Mouse (Mus musculus): ENCODE data around the gene Gatd1. TPM values are rescaled to one million over a fixed set of nuclear protein-coding genes. Genes with fewer than 3 reads are reported as not detected.

The Gatd1 gene
- polyA plus RNA-seq, 1 experiment from 2014 or later, result 21.1 TPM

- H3K27me3 ChIP-seq (replicated peaks), result no peaks in the 10 kb centered on the region
- H3K4me2 ChIP-seq, result no peak overlapping the region
- no peaks in the 10 kb centered on the region for H3K9me3 ChIP-seq (replicated peaks)
- no peak overlapping the region for H3K27ac ChIP-seq
- H3K4me3 ChIP-seq, result no peak overlapping the region
- H3K4me1 ChIP-seq, result peaks cover 78% of the 10 kb centered on the region
- H3K36me3 ChIP-seq, result peaks cover 52% of the 10 kb centered on the region
- no peak for ATAC-seq
- WGBS (ENCODE audit: insufficient replicate concordance), result 93% methylated on average over 11 of the region's 11 CpGs
- no peak overlapping the region for H3K9ac ChIP-seq
Observed at GRCm38 (mm10) chr7:141439811-141440210, 25.9 kb upstream of the Gatd1 start.

GRCm38 (mm10) chr7:141439140-141439679 lies 25.3 kb upstream of the Gatd1 start:
- Histone ChIP-seq H3K9ac (no peak overlapping the region), H3K4me2 (no peak overlapping the region), H3K36me3 (peaks cover 52% of the 10 kb centered on the region), H3K9me3 (replicated peaks) (no peaks in the 10 kb centered on the region), H3K4me1 (peaks cover 78% of the 10 kb centered on the region), H3K4me3 (no peak overlapping the region), H3K27ac (no peak overlapping the region), H3K27me3 (replicated peaks) (no peaks in the 10 kb centered on the region)
- 90% methylated on average over 10 of the region's 10 CpGs for WGBS (ENCODE audit: insufficient replicate concordance)
- no peak for ATAC-seq

DNA sequence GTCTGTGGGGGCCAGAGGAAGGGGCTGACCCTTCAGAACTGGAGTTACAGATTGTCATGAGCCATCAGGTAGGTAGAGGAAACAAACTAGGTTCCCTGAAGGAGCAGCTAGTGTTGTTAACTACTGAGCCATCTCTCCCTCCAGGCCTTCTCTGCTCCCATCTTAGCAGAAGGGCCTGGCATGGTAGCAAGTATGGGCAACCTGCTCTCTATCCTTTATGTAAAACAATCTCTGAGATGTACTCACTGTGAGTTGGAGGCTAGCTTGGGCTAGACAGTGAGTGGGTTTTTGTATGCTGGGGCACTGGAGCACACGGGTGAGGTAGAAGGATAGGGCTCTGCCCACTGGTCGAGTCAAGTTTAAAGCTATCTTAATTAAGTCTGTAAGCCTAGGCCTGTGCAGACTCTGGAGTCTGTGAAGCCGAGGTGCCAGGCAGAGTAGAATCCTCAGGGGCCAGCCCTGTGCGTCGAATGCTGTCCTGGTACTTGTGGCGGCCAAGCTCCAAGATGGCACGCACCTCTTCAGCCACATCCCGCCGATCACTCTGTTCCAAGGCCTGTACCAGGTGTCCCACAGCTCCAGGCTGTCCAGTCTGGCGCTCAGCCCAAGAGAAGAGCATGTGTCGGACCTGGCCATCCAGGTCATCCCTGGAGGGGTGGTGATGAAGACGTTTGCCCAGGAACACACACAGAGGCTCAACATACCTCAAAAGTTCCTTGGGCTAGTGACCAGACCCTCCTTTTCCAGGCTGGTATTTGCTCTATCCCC lies 24.4 kb upstream of the Gatd1 start:
- no peaks in the 10 kb centered on the region for H3K27me3 ChIP-seq (replicated peaks)
- H3K36me3 ChIP-seq, result peaks cover 60% of the 10 kb centered on the region
- no peak overlapping the region for H3K9ac ChIP-seq
- no peak overlapping the region for H3K4me2 ChIP-seq
- H3K27ac ChIP-seq, result peak overlapping the region; percentile 15
- 89% methylated on average over 12 of the region's 12 CpGs for WGBS (ENCODE audit: insufficient replicate concordance)
- peaks cover 81% of the 10 kb centered on the region for H3K4me1 ChIP-seq
- 0 out of 2 replicates have a peak overlapping the region, but pooled peaks have one; percentile 65 for H3K4me3 ChIP-seq
- no peak for ATAC-seq
- no peaks in the 10 kb centered on the region for H3K9me3 ChIP-seq (replicated peaks)

DNA sequence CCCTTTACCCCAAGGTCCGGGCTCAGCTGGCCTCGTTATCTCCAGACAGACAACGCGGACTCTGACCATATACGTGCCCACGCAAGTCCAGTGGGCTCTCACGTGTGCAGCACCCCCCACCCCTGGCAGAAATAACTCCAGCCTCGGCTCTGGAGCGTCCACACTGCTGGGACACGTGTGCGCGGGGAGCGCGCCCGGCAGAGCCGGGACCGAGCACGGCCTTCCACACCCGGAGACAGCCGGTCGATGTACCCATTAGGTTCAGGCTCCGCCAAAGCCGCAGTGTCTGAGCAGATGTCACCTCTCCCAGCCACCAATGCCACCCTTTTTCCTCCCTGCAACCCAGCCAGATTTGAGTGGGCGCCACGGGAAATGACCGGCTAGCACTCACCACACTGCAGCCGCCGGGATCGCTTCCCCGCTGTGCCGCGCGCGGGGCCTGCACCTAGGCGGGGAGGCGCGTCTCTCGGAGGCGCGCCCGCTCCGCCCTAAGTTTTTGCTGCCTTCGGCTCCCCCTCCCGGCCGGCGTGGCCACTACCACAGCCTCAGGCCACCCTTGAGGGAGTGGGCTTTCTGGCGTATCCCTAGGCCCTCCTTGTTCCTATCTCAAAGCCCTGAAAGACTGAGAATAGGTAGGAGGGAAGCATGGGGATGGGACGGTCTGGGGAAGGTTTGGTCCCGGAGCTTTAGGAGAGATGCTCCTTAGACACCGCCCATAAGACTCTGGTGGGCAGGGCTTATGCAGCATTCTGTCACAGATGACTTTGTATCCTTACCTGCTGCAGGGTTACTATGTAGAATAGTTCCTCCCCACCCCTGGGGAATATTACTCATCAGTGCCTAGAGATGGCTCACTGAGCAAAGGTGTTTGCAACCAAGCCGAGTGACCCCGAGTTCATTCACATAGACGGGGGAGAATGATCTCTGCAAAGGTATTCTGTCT lies 23.5 kb upstream of the Gatd1 start, which contains the start of gene Slc25a22:
TSS of gene Slc25a22 (minus strand) at position 715 of the 943 bp plus-strand sequence.
- Histone ChIP-seq H3K27me3 (replicated peaks) (no peaks in the 10 kb centered on the region), H3K36me3 (peaks cover 64% of the 10 kb centered on the region), H3K4me3 (peak within 1 kb of the TSS; percentile 65), H3K9me3 (replicated peaks) (no peaks in the 10 kb centered on the region), H3K4me2 (peak within 1 kb of the TSS; percentile 96), H3K27ac (peak within 1 kb of the TSS; percentile 71), H3K4me1 (peaks cover 77% of the 10 kb centered on the region), H3K9ac (peak within 1 kb of the TSS; percentile 74)
- WGBS (ENCODE audit: insufficient replicate concordance), result 7% methylated on average over 53 of the region's 53 CpGs
- ATAC-seq, result peak; percentile 74

DNA sequence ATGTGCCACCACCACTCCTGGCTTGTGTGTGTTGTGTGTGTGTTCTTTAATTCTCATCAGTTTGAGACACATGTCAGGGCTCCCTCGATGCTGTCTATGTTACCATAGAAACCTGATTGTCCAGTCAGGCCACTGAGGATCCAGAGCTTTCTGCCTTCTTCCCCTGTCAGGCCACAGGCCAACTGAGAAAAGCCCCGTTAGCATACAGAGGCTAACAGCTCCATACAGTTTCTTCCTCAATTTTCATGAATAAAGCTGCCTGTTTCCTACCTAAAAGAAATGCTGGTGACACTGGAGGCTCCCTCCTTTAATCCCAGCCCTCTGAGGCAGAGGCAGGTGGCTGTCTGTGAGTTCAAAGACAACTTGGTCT lies 22.6 kb upstream of the Gatd1 start:
- Histone ChIP-seq H3K36me3 (peaks cover 64% of the 10 kb centered on the region), H3K9ac (peak overlapping the region; percentile 74), H3K4me1 (peaks cover 70% of the 10 kb centered on the region), H3K9me3 (replicated peaks) (no peaks in the 10 kb centered on the region), H3K27me3 (replicated peaks) (no peaks in the 10 kb centered on the region), H3K4me3 (peak overlapping the region; percentile 65), H3K27ac (peak overlapping the region; percentile 71), H3K4me2 (peak overlapping the region; percentile 96)
- 29% methylated on average over 2 of the region's 2 CpGs for WGBS (ENCODE audit: insufficient replicate concordance)
- ATAC-seq, result no peak

DNA sequence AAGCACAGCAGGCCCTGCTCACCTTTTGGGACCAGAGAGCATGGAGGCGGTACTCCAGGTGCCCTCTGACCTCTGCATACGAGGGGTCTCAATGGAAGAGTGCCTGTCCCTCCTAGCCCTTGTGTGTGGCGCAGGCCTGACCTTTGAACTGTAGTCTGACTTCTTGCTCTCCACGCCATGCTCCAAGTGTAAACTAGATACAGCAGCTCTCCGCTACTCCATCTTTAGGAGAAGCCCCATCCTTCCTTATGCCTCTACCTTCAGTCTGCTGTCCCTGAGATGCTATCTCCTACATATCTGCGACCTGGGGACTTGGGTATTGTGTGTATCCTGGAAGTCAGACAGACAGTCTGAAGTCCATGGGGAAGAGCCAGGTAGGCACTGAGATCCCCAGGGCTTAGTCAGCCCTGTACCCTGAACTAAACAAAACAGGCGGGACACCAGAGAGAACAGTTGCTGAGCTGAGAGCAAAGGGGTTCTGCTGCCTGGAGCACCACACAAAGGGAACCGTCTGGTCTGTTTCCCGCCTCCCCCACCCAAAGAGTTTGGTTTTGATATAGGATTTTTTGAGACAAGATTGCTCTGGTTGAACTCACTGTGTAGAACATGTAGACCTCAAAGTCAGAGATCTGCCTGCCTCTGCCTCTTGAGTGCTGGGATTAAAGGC lies 22.1 kb upstream of the Gatd1 start:
- Histone ChIP-seq H3K4me3 (peak overlapping the region; percentile 65), H3K36me3 (peaks cover 64% of the 10 kb centered on the region), H3K9me3 (replicated peaks) (no peaks in the 10 kb centered on the region), H3K27me3 (replicated peaks) (no peaks in the 10 kb centered on the region), H3K4me1 (peaks cover 65% of the 10 kb centered on the region), H3K27ac (peak overlapping the region; percentile 71), H3K4me2 (peak overlapping the region; percentile 96), H3K9ac (no peak overlapping the region; the same call in 1 of the 2 replicates)
- WGBS (ENCODE audit: insufficient replicate concordance), result 72% methylated on average over 9 of the region's 9 CpGs
- ATAC-seq, result no peak

- WGBS (ENCODE audit: insufficient replicate concordance), result 5% methylated on average over 17 of the region's 17 CpGs
- Histone ChIP-seq H3K4me2 (peak overlapping the region; percentile 96), H3K36me3 (peaks cover 64% of the 10 kb centered on the region), H3K27ac (peak overlapping the region; percentile 71), H3K9me3 (replicated peaks) (no peaks in the 10 kb centered on the region), H3K4me3 (peak overlapping the region; percentile 56), H3K4me1 (peaks cover 58% of the 10 kb centered on the region), H3K27me3 (replicated peaks) (no peaks in the 10 kb centered on the region), H3K9ac (peak overlapping the region; percentile 64)
- ATAC-seq, result peak; percentile 74
Observed at GRCm38 (mm10) chr7:141435129-141435855, 21.4 kb upstream of the Gatd1 start.

GRCm38 (mm10) chr7:141434464-141434863 lies 20.5 kb upstream of the Gatd1 start:
- 46% methylated on average over 8 of the region's 8 CpGs for WGBS (ENCODE audit: insufficient replicate concordance)
- Histone ChIP-seq H3K27ac (0 out of 2 replicates have a peak overlapping the region, but pooled peaks have one; percentile 68), H3K4me3 (peak overlapping the region; percentile 56), H3K9me3 (replicated peaks) (no peaks in the 10 kb centered on the region), H3K4me2 (peak overlapping the region; percentile 96), H3K4me1 (peaks cover 64% of the 10 kb centered on the region), H3K27me3 (replicated peaks) (no peaks in the 10 kb centered on the region), H3K9ac (peak overlapping the region; percentile 64), H3K36me3 (peaks cover 58% of the 10 kb centered on the region)
- ATAC-seq, result no peak

- Histone ChIP-seq H3K4me2 (peak overlapping the region; percentile 96), H3K27me3 (replicated peaks) (no peaks in the 10 kb centered on the region), H3K36me3 (peaks cover 51% of the 10 kb centered on the region), H3K9ac (peak overlapping the region; percentile 29), H3K4me1 (peaks cover 71% of the 10 kb centered on the region), H3K4me3 (peak overlapping the region; percentile 56), H3K27ac (no peak overlapping the region), H3K9me3 (replicated peaks) (no peaks in the 10 kb centered on the region)
- ATAC-seq, result no peak
- WGBS (ENCODE audit: insufficient replicate concordance), result 74% methylated on average over 15 of the region's 15 CpGs
Observed at GRCm38 (mm10) chr7:141433517-141434400, 19.8 kb upstream of the Gatd1 start.

DNA sequence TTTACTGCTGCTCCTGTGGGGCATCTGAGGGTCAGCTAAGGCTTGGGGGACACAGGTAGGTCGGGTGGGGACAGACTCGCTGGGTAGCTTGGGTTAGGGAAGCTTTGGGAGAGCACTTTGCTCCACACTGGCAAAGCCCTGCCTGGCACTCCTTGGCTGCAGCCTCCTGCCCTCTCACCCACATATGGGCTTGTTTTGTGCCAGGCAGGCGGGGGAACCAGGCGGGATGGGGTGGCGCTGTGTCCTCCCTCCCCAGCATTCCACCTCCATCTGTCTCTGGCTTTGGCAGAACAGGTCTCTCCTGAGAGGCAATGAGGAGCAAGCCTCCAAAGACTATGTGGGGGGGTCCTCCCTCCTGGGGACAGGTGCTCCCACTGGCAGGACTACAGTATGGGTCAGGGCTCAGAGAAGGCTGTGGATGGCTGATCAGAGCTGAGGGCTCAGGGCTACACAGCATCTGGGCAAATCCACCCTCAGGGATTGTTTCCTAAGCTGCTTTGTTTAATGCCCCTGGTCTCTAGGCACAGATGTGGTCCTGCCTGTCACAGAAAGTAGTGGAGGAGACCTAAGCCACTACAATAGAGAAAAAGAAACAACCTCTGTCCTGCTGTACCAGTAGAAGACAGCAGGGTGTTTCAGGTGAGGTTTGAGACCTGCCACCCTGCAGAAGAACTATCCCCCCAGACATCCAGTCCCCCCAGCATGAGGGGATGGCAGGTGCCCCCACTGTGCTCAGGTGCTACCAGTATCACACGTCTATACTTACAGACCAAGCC lies 19.0 kb upstream of the Gatd1 start:
- Histone ChIP-seq H3K27ac (no peak overlapping the region), H3K36me3 (peaks cover 43% of the 10 kb centered on the region), H3K4me2 (no peak overlapping the region), H3K9me3 (replicated peaks) (no peaks in the 10 kb centered on the region), H3K27me3 (replicated peaks) (0 out of 2 replicates have a peak, but pooled peaks cover 5% of the 10 kb centered on the region), H3K9ac (no peak overlapping the region), H3K4me3 (no peak overlapping the region), H3K4me1 (peaks cover 68% of the 10 kb centered on the region)
- WGBS (ENCODE audit: insufficient replicate concordance), result 83% methylated on average over 6 of the region's 6 CpGs
- ATAC-seq, result no peak

Data from liver, embryonic 12.5 days (tissue).